Mouse (Mus musculus) MEL (cell line): ENCODE measurements around the gene Dpp4. TPM values are rescaled to one million over a fixed set of nuclear protein-coding genes. Genes with fewer than 3 reads are reported as not detected.

Experiments used
- DNase-seq: peaks from one replicate; pipeline ENCODE4 v3.0.0; 2011; ENCODE audit warnings: low read depth, low spot score
- H3K27ac ChIP-seq: 2 replicates; pipeline ENCODE4 v1.5.1; 2012; ENCODE audit warnings: low read depth, mild to moderate bottlenecking, control low read depth, low read length, moderate library complexity; ENCODE audit not compliant: control insufficient read depth
- H3K27me3 ChIP-seq, 2 experiments: fragments of 150-350 bp in 1 of 2; sonication (generic) in 1 of 2; 2 replicates each; pipeline ENCODE4 v1.6.1; 2012; ENCODE audit warnings: low read length in 2 of 2, mild to moderate bottlenecking in 2 of 2, improper control_type of control experiment in 1 of 2, moderate library complexity in 1 of 2; ENCODE audit not compliant: insufficient read depth in 2 of 2, control insufficient read depth in 1 of 2
- H3K36me3 ChIP-seq, 2 experiments: 2 replicates each; pipeline ENCODE4 v1.6.1; 2012 to 2014; ENCODE audit warnings: low read length in 2 of 2, improper control_type of control experiment in 1 of 2, inconsistent platforms in 1 of 2, mild to moderate bottlenecking in 1 of 2; ENCODE audit not compliant: insufficient read depth in 2 of 2, control insufficient read depth in 1 of 2
- H3K4me1 ChIP-seq, 2 experiments: fragments of 150-350 bp in 1 of 2; sonication (generic) in 1 of 2; 2 replicates each; pipeline ENCODE4 v1.6.1; 2012; ENCODE audit warnings: low read length in 2 of 2, improper control_type of control experiment in 1 of 2, mild to moderate bottlenecking in 1 of 2; ENCODE audit not compliant: insufficient read depth in 2 of 2, control insufficient read depth in 1 of 2
- H3K4me3 ChIP-seq, 2 experiments: fragments of 150-350 bp in 1 of 2; sonication (generic) in 1 of 2; 2 replicates each; pipeline ENCODE4 v1.5.1; 2012; ENCODE audit warnings: low read depth in 2 of 2, low read length in 2 of 2, mild to moderate bottlenecking in 2 of 2, moderate library complexity in 2 of 2, control low read depth in 1 of 2, improper control_type of control experiment in 1 of 2; ENCODE audit not compliant: control insufficient read depth in 1 of 2, insufficient read depth in 1 of 2
- H3K79me2 ChIP-seq: 2 replicates; pipeline ENCODE4 v1.6.1; 2012; ENCODE audit warnings: mild to moderate bottlenecking, low read length, moderate library complexity; ENCODE audit not compliant: control insufficient read depth, poor library complexity, insufficient read depth
- H3K9ac ChIP-seq: 2 replicates; pipeline ENCODE4 v1.6.1; 2012; ENCODE audit warnings: low read depth, mild to moderate bottlenecking, control low read depth, low read length, moderate library complexity; ENCODE audit not compliant: control insufficient read depth, poor library complexity, severe bottlenecking
- H3K9me3 ChIP-seq: fragments of 150-350 bp; sonication (generic); replicated peaks from 2 replicates; pipeline ENCODE4 v1.6.1; 2012; ENCODE audit warnings: mild to moderate bottlenecking, low read length, improper control_type of control experiment, moderate library complexity; ENCODE audit not compliant: insufficient read depth
- BHLHE40 ChIP-seq: IDR thresholded peaks from 2 replicates; pipeline ENCODE4 v1.6.1; 2012; ENCODE audit warnings: low read depth, mild to moderate bottlenecking, inconsistent platforms, low read length, improper control_type of control experiment, borderline replicate concordance
- CHD1 ChIP-seq: IDR thresholded peaks from 2 replicates; pipeline ENCODE4 v1.6.1; 2012; ENCODE audit warnings: low read depth, mild to moderate bottlenecking, inconsistent platforms, low read length, improper control_type of control experiment
- CHD2 ChIP-seq: IDR thresholded peaks from 2 replicates; pipeline ENCODE4 v1.6.1; 2011; ENCODE audit warnings: low read length, improper control_type of control experiment
- CTCF ChIP-seq, 3 experiments: IDR thresholded peaks in 2 of 3; conservative IDR thresholded peaks in 1 of 3; 2 replicates each; pipeline ENCODE4 v1.5.1; 2011 to 2012; ENCODE audit warnings: low read length in 3 of 3, low read depth in 2 of 3, mild to moderate bottlenecking in 2 of 3, improper control_type of control experiment in 1 of 3, inconsistent platforms in 1 of 3, mixed read lengths in 1 of 3, moderate library complexity in 1 of 3; ENCODE audit not compliant: control insufficient read depth in 1 of 3, insufficient read depth in 1 of 3, poor library complexity in 1 of 3, severe bottlenecking in 1 of 3
- E2F4 ChIP-seq: IDR thresholded peaks from 2 replicates; pipeline ENCODE4 v1.6.1; 2011; ENCODE audit warnings: low read depth, low read length, improper control_type of control experiment, borderline replicate concordance
- ELF1 ChIP-seq: IDR thresholded peaks from 2 replicates; pipeline ENCODE4 v1.6.1; 2014; ENCODE audit warnings: low read depth, mild to moderate bottlenecking, inconsistent platforms, low read length, improper control_type of control experiment, moderate library complexity
- EP300 ChIP-seq, 2 experiments: IDR thresholded peaks; 2 replicates each; pipeline ENCODE4 v1.6.1; 2011; ENCODE audit warnings: improper control_type of control experiment in 2 of 2, low read length in 2 of 2, low read depth in 1 of 2, mild to moderate bottlenecking in 1 of 2
- ETS1 ChIP-seq: IDR thresholded peaks from 2 replicates; pipeline ENCODE4 v1.6.1; 2012; ENCODE audit warnings: low read depth, mild to moderate bottlenecking, inconsistent platforms, low read length, improper control_type of control experiment, moderate library complexity
- GABPA ChIP-seq: IDR thresholded peaks from 2 replicates; pipeline ENCODE4 v1.6.1; 2012; ENCODE audit warnings: low read depth, mild to moderate bottlenecking, inconsistent platforms, low read length, improper control_type of control experiment, moderate library complexity
- HCFC1 ChIP-seq: IDR thresholded peaks from 2 replicates; pipeline ENCODE4 v1.6.1; 2012; ENCODE audit warnings: low read depth, mild to moderate bottlenecking, inconsistent platforms, low read length, improper control_type of control experiment, moderate library complexity
- JUND ChIP-seq: IDR thresholded peaks from 2 replicates; pipeline ENCODE4 v1.6.1; 2011; ENCODE audit warnings: low read depth, mild to moderate bottlenecking, improper control_type of control experiment, low read length
- KAT2A ChIP-seq: conservative IDR thresholded peaks from 2 replicates; pipeline ENCODE4 v1.6.1; 2012; ENCODE audit warnings: low read depth, low read length, improper control_type of control experiment, inconsistent platforms
- MAFK ChIP-seq: IDR thresholded peaks from 2 replicates; pipeline ENCODE4 v1.6.1; 2011; ENCODE audit warnings: low read depth, mild to moderate bottlenecking, low read length, improper control_type of control experiment, borderline replicate concordance
- MAX ChIP-seq: IDR thresholded peaks from 2 replicates; pipeline ENCODE4 v1.6.1; 2011; ENCODE audit warnings: low read length, improper control_type of control experiment
- MAZ ChIP-seq: IDR thresholded peaks from 2 replicates; pipeline ENCODE4 v1.6.1; 2012; ENCODE audit warnings: low read depth, mild to moderate bottlenecking, inconsistent platforms, low read length, improper control_type of control experiment
- MEF2A ChIP-seq: IDR thresholded peaks from 2 replicates; pipeline ENCODE4 v1.6.1; 2014; ENCODE audit warnings: low read depth, mild to moderate bottlenecking, inconsistent platforms, low read length, improper control_type of control experiment; ENCODE audit not compliant: poor library complexity, insufficient replicate concordance, severe bottlenecking; ENCODE audit errors: extremely low read depth
- MXI1 ChIP-seq: IDR thresholded peaks from 2 replicates; pipeline ENCODE4 v1.6.1; 2011; ENCODE audit warnings: mild to moderate bottlenecking, low read depth, low read length, improper control_type of control experiment
- MYB ChIP-seq: IDR thresholded peaks from 2 replicates; pipeline ENCODE4 v1.6.1; 2011; ENCODE audit warnings: mild to moderate bottlenecking, low read depth, low read length, improper control_type of control experiment
- MYC ChIP-seq: IDR thresholded peaks from 2 replicates; pipeline ENCODE4 v1.6.1; 2011; ENCODE audit warnings: low read depth, mild to moderate bottlenecking, low read length, improper control_type of control experiment, moderate library complexity
- NELFE ChIP-seq: IDR thresholded peaks from 2 replicates; pipeline ENCODE4 v1.6.1; 2011; ENCODE audit warnings: low read depth, low read length, improper control_type of control experiment
- NRF1 ChIP-seq: IDR thresholded peaks from 2 replicates; pipeline ENCODE4 v1.6.1; 2014; ENCODE audit warnings: low read depth, mild to moderate bottlenecking, inconsistent platforms, low read length, improper control_type of control experiment, moderate library complexity; ENCODE audit not compliant: poor library complexity, insufficient read depth, severe bottlenecking
- POLR2A ChIP-seq, 2 experiments: IDR thresholded peaks; 2 replicates each; pipeline ENCODE4 v1.6.1; 2011 to 2012; ENCODE audit warnings: low read length in 2 of 2, mild to moderate bottlenecking in 2 of 2, control low read depth in 1 of 2, improper control_type of control experiment in 1 of 2, low read depth in 1 of 2, moderate library complexity in 1 of 2; ENCODE audit not compliant: control insufficient read depth in 1 of 2, insufficient read depth in 1 of 2, poor library complexity in 1 of 2
- POLR2AphosphoS2 ChIP-seq: IDR thresholded peaks from 2 replicates; pipeline ENCODE4 v1.6.1; 2011; ENCODE audit warnings: low read length, improper control_type of control experiment
- POLR2AphosphoS5 ChIP-seq: IDR thresholded peaks from 2 replicates; pipeline ENCODE4 v1.6.1; 2012; ENCODE audit warnings: low read depth, borderline replicate concordance, mild to moderate bottlenecking, inconsistent platforms, low read length, moderate library complexity, mixed read lengths
- RAD21 ChIP-seq: IDR thresholded peaks from 2 replicates; pipeline ENCODE4 v1.6.1; 2011; ENCODE audit warnings: mild to moderate bottlenecking, low read depth, low read length, improper control_type of control experiment
- RCOR1 ChIP-seq: IDR thresholded peaks from 2 replicates; pipeline ENCODE4 v1.6.1; 2012; ENCODE audit warnings: low read depth, mild to moderate bottlenecking, inconsistent platforms, low read length, improper control_type of control experiment
- SIN3A ChIP-seq: IDR thresholded peaks from 2 replicates; pipeline ENCODE4 v1.6.1; 2012; ENCODE audit warnings: low read length, improper control_type of control experiment, inconsistent platforms
- SMC3 ChIP-seq: IDR thresholded peaks from 2 replicates; pipeline ENCODE4 v1.6.1; 2011; ENCODE audit warnings: low read depth, low read length, improper control_type of control experiment
- TAL1 ChIP-seq: IDR thresholded peaks from 2 replicates; pipeline ENCODE4 v1.6.1; 2012; ENCODE audit warnings: mild to moderate bottlenecking, inconsistent platforms, low read length, moderate library complexity, mixed read lengths
- TCF12 ChIP-seq: IDR thresholded peaks from 2 replicates; pipeline ENCODE4 v1.6.1; 2014; ENCODE audit warnings: low read depth, mild to moderate bottlenecking, inconsistent platforms, low read length, improper control_type of control experiment, moderate library complexity
- UBTF ChIP-seq: IDR thresholded peaks from 2 replicates; pipeline ENCODE4 v1.6.1; 2012; ENCODE audit warnings: low read depth, mild to moderate bottlenecking, inconsistent platforms, low read length, improper control_type of control experiment, moderate library complexity, borderline replicate concordance; ENCODE audit not compliant: insufficient read depth
- USF1 ChIP-seq: IDR thresholded peaks from 2 replicates; pipeline ENCODE4 v1.6.1; 2014; ENCODE audit warnings: low read depth, mild to moderate bottlenecking, inconsistent platforms, low read length, improper control_type of control experiment, moderate library complexity
- USF2 ChIP-seq, 2 experiments: IDR thresholded peaks; 2 replicates each; pipeline ENCODE4 v1.6.1; 2011 to 2012; ENCODE audit warnings: improper control_type of control experiment in 2 of 2, low read length in 2 of 2, borderline replicate concordance in 1 of 2, inconsistent platforms in 1 of 2, low read depth in 1 of 2, mild to moderate bottlenecking in 1 of 2; ENCODE audit not compliant: insufficient read depth in 1 of 2
- ZC3H11A ChIP-seq: IDR thresholded peaks from 2 replicates; pipeline ENCODE4 v1.6.1; 2012; ENCODE audit warnings: low read depth, mild to moderate bottlenecking, inconsistent platforms, low read length, improper control_type of control experiment
- ZKSCAN1 ChIP-seq: IDR thresholded peaks from 2 replicates; pipeline ENCODE4 v1.6.1; 2012; ENCODE audit warnings: low read depth, mild to moderate bottlenecking, inconsistent platforms, low read length, improper control_type of control experiment, moderate library complexity
- ZMIZ1 ChIP-seq: IDR thresholded peaks from 2 replicates; pipeline ENCODE4 v1.6.1; 2012; ENCODE audit warnings: low read depth, mild to moderate bottlenecking, inconsistent platforms, low read length, improper control_type of control experiment, moderate library complexity
- ZNF384 ChIP-seq: IDR thresholded peaks from 2 replicates; pipeline ENCODE4 v1.6.1; 2012; ENCODE audit warnings: low read depth, mild to moderate bottlenecking, inconsistent platforms, low read length, improper control_type of control experiment
- polyA plus RNA-seq, 2 experiments: library from polyadenylated mRNA; stranded (reverse) in 1 of 2; unstranded in 1 of 2; fragments of >175 nt in 1 of 2; fragments of >200 nt in 1 of 2; gene quantifications; 2 replicates each; pipeline versions ENCODE4 v1.2.1 to v1.2.4; 2012; ENCODE audit warnings: low replicate concordance in 2 of 2, low read depth in 1 of 2; ENCODE audit not compliant: insufficient read length in 2 of 2, insufficient read depth in 1 of 2, missing spikeins in 1 of 2
- total RNA-seq: library from RNA; depleted of rRNA; stranded (reverse); fragments of 300-350 nt; gene quantifications from 2 replicates; pipeline ENCODE4 v1.2.3, GENCODE M21; 2012

The Dpp4 gene
- total and polyA plus RNA-seq, 3 experiments = 40.4 to 99.1 (median 64.1) TPM

DNA sequence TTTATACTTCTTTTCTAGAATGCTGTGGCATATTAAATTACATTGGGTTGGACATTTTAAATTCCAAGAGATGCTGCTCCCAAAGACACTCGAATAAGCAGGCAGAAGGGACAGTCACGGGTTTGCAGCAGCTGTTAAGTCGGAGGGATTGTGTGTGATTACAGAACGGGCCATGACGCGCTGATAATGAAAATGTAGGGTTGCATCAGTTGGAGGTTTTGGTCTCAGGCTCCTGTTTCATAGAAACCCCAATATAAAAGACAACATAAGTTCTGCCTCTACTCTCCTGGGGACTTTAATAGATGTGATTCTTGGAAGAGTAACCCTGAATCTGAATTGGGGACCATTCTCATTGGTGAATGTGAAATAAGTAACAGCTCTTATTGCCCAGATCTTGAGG lies 38.3 kb upstream of the Dpp4 start:
- Histone ChIP-seq H3K9ac (peak overlapping the region; percentile 92), H3K27me3 (no peaks in the 10 kb centered on the region), H3K4me3 (peak overlapping the region; percentile 46 to 71), H3K79me2 (no peaks in the 10 kb centered on the region; the same call in 1 of the 2 replicates), H3K4me1 (peaks cover 15 to 17% of the 10 kb centered on the region in 2 experiments), H3K27ac (peak overlapping the region; percentile 92), H3K9me3 (no peaks in the 10 kb centered on the region), H3K36me3 (peaks cover 0 to 22% of the 10 kb centered on the region in 2 experiments; a peak in 2 of 4 replicates)
- peak; percentile 91 for DNase-seq
- no peak for TF ChIP-seq RAD21
- no peak for TF ChIP-seq JUND
- TF ChIP-seq TCF12 = peak; percentile 90
- TF ChIP-seq BHLHE40 = peak; percentile 79
- TF ChIP-seq MYB = peak; percentile 95
- TF ChIP-seq POLR2AphosphoS2 = no peak; the same call in 1 of the 2 replicates
- TF ChIP-seq CHD1 = no peak; the same call in none of the 2 replicates
- TF ChIP-seq POLR2AphosphoS5 = no peak; the same call in 1 of the 2 replicates
- TF ChIP-seq MAZ = 0 out of 2 replicates have a peak, but pooled peaks have one; percentile 4
- peak; percentile 90 for TF ChIP-seq ETS1
- peak; percentile 75 for TF ChIP-seq RCOR1
- TF ChIP-seq MEF2A = no peak
- TF ChIP-seq ELF1 = no peak
- TF ChIP-seq USF2 (IDR thresholded peaks at IDR 0.05; ENCODE audit: borderline replicate concordance in 1 of 2, insufficient read depth in 1 of 2, low read depth in 1 of 2, low read length in 2 of 2) = no peak
- TF ChIP-seq HCFC1 = no peak; the same call in 1 of the 2 replicates
- TF ChIP-seq ZNF384 = no peak; the same call in 1 of the 2 replicates
- peak; percentile 66 for TF ChIP-seq NELFE
- peak; percentile 94 for TF ChIP-seq SIN3A
- peak; percentile 29 to 79; a peak in 2 of 4 replicates for TF ChIP-seq POLR2A (IDR thresholded peaks at IDR 0.05; ENCODE audit: control insufficient read depth in 1 of 2, insufficient read depth in 1 of 2, low read depth in 1 of 2, low read length in 2 of 2, poor library complexity in 1 of 2)
- peak; percentile 60 for TF ChIP-seq ZMIZ1
- TF ChIP-seq MAX = no peak
- TF ChIP-seq ZC3H11A = no peak
- 0 out of 2 replicates have a peak, but pooled peaks have one; percentile 4 for TF ChIP-seq TAL1
- peak; percentile 8; the same call in 1 of the 2 replicates for TF ChIP-seq SMC3
- no peak; the same call in 1 of the 2 replicates for TF ChIP-seq MYC
- no peak for TF ChIP-seq GABPA
- peak; percentile 69 for TF ChIP-seq USF1
- no peak for TF ChIP-seq CHD2
- no peak for TF ChIP-seq UBTF
- no peak for TF ChIP-seq E2F4
- TF ChIP-seq MAFK = no peak
- peak; percentile 78 to 97 for TF ChIP-seq EP300 (IDR thresholded peaks at IDR 0.05; ENCODE audit: low read depth in 1 of 2, low read length in 2 of 2)
- no peak for TF ChIP-seq NRF1
- TF ChIP-seq ZKSCAN1 = no peak
- TF ChIP-seq MXI1 = 0 out of 2 replicates have a peak, but pooled peaks have one; percentile 38
- no peak for TF ChIP-seq CTCF (IDR thresholded peaks at IDR 0.05 in 2 of 3, conservative IDR thresholded peaks at IDR 0.05 in 1 of 3; ENCODE audit: control insufficient read depth in 1 of 3, insufficient read depth in 1 of 3, low read depth in 2 of 3, low read length in 3 of 3, poor library complexity in 1 of 3, severe bottlenecking in 1 of 3)
- peak; percentile 52; the same call in 1 of the 2 replicates for TF ChIP-seq KAT2A
